Mouse (Mus musculus) liver (tissue): ENCODE measurements at regions not wholly inside any gene's neighbourhood (a gene's known extent, or its start where the extent isn't known, plus 50 kb on each side); places are given as distances from the start of the nearest gene placed in this dataset.

Source experiments
- DNase-seq: peaks from one replicate; pipeline ENCODE4 v3.0.0-alpha.2; 2020; ENCODE audit warnings: mixed read lengths

DNA sequence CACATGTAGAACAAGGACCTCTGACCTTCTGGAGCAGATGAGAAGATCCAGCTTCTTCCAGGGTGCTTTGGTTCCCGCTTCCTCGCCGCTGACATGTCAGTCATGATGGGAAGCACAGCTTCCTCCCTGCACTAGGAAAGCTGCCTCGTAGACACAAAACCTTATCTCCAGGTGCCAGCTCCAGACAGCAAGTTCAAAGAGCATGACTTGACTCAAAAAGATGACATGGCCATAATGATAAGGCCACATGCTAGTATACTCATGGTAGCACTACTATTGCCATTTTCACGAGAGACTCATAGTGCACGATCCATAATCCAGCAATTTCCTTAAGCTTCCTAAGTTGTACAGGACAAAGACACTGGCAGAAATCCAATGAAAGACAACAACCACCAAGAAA is 272.1 kb downstream of the Gm9195 start:
- peak; percentile 3 for DNase-seq

DNA sequence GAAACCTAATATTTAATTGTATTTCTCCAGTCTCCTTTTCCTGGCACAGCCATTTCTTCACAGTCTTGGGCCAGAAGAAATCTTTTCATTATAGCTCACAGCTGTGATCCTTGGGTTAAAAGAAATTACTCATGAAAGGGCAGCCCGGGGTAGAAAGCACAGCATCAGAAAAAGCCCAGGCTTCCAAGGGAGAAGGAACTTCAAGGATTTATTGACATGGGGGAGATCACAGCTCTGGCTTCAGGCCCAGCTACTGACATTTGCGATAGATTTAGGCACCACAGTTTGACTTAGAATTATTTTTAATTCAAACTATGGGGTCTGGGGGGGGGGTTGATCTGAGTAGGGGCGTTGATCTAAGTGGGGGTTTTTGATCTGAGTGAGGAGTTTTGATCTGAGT is 291.3 kb downstream of the Gm9195 start:
- DNase-seq: no peak

DNA sequence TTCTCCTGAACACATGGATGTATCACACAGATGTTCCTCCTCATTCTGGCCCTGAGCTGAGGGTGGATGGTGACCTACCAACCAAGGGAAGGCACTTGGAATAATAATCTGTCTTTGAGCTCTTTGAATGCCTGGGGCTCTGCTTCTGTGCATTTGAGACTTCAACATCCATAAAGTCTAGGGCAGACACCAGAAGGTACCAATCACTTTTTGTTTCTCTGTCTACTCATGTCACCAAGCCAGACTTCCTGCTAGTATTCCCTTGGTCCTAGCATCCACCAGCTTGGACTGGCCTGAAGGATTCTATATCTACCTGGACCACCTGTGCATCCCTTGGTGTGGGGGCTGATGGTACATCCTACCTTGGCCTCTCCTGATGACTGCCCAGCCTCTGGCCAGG is 291.7 kb downstream of the Gm9195 start:
- DNase-seq: no peak

DNA sequence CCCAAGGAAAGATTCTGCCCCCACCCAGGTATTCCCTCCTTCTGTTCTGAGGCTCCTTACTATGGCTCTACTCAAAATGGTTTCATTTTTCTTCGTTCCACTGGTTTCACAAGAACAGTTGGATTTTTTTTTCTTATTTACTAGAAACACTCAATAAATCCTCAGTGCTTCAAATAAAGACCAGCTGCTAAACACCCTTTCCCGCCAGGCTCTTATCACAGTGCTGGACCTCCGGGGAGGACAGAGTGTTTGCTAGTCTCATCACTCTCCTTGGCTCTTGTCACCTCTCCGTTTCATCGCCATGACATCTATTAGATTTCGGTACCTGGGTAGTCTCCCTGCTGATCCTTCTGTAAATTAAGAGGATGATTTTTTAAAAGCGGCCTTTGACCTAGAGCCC is 293.7 kb downstream of the Gm9195 start:
- no peak for DNase-seq

DNA sequence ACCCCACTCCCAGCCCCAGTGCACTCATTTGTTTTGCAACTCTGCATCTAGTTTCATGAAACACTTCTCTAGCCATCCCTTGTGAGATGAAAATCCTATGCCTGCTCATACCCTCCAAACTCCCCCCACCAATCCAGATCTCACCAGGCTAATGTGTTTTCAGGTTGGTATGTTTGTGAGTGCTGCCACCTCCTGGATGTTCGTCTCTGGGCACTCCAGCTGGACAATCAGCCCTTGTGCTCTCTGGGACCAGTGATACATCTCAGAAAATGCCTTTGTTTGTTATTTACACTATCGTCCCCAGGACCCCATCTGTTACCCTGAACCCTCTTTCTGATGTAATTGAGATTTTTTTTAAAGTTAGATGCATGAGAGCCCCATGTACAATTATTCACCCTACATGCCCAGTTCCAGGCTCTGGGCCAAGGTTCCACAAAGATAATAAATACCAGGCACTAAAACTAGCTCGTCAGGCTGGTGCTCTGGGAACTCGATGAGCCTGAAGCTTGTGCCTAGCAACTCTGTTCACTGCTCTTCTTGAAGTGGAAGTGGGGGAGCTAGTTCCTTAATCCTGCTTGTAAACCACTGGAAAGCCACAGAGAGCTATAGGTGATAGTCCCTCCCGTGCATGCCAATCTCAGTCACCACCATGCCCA is 304.2 kb downstream of the Gm9195 start:
- DNase-seq: no peak

DNA sequence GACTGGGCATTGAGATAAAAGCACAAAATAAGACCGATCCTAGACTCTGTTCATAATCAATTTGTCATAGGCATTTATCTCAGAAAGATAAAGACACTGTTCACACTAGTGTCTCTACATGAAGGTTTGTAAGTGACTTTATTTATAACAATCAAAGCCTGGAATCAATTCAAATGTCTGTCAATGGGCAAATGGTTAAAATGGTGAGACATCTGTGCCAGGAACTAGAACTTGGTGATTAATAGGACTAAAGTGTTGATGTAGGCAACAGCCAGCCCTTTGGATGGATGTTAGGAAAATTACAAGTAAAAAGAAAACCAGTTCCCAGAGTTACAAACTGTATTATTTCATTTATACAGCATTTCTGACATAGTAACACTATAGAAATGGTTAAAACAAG is 315.9 kb downstream of the Gm9195 start:
- no peak for DNase-seq

DNA sequence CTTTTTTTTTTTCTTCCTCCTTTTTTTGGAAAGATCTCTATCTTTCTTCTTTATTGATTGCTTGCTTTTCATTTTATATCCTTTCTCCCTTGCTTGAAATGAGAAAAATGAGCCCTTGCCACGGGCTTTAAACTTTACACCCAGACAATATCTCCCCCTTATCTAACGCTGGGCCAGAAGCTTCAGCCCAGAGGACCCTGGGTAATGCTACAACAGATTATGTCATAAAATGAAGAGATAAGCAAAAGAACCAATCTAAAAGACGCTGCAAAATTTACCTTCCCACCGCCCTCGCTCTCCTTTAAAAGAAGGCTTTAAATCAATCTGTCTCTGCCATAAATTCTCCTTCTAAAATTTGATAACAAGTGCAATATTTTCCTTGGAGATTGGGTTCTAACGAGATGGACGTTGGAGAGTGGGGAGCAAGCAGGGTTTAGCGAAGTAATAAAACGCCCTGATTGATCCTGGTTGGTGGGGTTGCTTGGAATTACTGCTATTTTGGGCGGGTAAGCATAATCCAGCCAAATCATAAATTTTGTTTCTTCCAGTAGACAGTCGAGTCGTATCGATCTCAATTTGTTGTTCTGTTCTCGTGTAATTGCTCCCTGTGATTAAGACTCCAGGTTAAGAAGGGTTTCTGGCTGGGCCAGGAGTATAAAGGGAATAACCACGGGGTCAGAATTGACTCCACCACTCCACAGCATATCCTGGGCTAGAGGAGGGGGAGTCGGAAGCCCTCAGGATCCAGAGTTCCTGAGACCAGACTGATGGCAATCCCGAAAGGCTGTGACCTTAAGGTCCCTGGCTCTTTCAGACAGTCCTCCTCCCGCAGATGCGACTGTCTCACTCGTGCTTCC is 318.9 kb downstream of the Gm9195 start:
- no peak for DNase-seq

DNA sequence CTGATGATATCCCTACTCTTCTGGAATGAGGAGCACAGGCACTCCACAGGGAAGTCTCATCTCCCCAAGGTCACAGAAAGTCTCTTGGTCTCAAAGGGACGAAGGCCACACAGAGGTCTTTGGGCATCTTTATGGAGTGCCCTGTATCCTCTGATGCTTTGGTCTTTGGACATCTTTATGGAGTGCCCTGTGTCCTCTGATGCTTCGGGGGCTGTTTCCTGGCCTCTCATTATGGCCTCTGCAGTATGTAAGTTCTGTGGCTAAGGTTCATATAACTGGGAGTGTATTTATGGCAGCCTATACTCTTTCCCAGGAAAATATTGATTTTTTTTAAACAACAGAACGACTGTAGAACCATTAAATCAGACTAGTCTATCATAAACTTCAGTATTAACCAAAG is 319.9 kb downstream of the Gm9195 start:
- no peak for DNase-seq

DNA sequence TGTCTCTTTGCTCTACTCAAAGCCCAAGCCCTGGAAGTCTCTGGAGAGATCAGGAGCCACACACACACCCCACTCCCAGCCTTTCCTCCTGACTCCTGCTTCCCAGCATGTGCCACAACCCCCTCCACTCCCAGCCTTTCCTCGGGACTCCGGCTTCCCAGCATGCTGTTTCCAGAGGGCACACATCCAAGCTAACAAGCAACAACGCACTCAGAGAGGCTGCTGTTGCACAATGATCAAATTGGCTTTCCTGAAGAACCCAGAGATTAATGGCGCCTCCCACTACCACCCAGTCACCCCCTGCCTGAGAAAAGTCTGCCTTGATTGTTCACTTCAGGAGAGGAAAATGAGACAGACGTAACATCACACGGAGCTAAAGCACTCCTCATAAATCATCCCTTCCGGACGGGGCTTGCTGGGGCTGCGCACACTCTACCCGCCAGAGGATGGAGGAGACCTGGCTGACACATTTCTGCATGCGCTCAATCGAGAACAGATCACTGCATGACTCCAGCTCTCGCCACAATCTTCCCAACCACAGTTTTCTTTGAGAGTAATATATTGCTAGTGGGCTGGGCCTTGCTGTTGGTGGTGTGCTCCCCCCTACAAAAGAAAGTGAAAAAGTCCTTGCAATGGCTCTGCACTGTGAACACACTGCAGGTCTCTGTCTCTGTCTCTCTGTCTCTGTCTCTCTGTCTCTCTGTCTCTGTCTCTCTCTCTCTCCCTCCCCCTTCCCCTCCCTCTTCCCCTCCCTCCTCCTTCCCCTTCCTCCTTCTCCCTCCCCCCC is 332.9 kb downstream of the Gm9195 start:
- DNase-seq: peak; percentile 5

DNA sequence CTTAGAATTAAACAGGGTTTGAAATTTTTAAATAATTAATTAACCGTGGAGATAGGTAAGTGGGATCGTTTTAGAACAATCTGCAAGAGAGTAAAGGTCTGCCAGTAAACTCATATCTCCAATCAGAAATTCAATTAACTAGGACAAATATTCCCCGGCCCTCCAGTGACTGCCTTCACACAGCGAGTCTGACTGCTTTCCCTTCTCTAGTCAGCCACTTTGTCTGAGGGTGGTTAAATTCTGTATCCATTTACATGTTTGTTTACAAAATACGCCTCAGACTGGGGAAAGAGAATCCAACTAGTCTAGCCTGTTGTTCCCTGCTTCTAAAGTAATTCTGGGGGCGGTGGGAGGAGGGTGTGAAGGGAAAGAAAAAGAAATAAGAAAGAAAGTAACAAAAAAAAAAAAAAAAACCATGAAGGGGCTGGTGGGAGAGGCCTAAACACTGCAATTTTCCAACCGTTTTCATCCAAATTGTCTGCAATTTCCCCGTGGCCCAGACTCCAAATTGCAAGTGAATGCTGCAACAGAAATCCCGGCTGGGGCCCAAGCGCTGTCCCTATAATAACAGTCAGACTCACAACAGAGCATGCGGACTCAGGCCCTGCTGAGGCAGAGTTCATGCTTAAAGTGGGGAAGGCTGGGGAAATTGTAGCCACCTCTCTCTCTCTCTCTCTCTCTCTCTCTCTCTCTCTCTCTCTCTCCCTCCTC is 336.3 kb downstream of the Gm9195 start:
- DNase-seq: no peak

DNA sequence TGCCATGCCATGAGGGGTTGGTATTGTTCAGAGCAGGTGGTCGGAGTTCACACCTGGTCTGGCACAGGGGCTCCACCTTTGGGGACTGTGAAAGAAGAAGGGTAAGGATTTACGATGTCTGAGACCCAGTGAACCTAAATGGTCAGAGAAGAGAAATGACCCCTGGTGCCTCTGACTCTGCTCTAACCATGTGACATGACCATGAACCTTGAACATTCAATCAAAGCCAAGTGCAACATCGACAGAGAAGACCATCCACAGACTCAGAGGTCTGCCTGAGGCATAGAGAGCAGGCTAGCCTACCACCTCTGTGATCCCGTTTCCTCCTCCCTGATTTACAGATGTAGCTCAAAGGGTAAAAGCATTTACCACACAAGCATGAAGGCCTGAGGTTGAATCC is 340.0 kb downstream of the Gm9195 start:
- DNase-seq: no peak

DNA sequence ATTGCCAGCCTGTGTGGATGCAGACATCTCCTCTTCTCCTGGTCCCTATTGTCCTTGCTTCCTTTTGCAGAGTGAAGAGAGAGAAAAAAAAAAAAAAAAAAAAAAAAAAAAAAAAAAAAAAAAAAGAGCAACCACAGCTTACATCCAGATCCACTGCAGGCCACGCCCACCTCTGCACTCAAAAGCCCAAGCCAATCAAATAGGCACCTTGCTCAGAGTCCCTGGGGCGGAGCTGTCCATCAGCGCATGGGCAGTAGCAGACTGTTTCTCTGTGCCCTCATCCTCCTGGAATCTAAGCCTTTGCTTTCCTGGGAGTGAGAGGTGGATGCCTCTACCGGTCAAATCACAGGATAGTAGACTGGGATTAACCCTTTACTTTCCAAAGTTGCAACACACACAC is 342.2 kb downstream of the Gm9195 start:
- peak; percentile 31 for DNase-seq

DNA sequence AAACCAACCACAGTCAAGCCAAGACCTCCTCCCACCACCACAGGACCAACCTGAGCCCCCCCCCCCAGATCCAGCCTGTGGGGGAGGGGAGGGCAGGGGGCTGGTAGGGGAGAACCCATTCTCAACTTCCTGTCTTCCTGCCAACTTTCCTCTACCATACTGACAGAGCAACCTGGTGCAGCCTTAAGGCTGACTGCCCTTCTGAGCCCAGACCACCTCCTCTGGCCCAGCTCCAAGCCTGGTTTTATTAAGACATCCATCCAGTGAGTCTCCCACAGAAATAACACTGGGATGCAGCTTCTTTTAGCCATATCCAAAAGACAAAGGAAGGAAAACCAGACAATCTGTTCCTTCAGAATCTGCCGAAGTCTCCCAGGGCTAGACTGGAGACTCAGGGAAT is 342.8 kb downstream of the Gm9195 start:
- DNase-seq: no peak

DNA sequence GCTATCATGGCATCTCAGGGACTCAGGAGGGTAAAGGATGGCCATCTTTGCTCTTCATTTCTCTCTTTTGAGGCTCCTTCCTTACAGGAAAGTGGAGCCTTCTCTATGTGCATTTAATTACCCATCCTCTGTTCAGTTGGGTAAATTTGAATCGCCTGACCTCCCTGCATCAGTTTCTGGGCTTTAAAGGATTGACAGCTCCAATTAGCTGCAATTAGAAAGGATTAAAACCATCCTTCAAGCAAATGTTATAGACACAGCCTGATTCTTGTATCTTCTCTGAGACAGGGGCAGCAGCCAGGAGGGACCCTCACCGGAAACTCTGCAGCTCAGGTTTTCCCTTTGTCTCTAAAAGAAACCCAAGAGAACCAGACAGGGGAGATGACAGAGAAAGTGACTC is 345.3 kb downstream of the Gm9195 start:
- no peak for DNase-seq

DNA sequence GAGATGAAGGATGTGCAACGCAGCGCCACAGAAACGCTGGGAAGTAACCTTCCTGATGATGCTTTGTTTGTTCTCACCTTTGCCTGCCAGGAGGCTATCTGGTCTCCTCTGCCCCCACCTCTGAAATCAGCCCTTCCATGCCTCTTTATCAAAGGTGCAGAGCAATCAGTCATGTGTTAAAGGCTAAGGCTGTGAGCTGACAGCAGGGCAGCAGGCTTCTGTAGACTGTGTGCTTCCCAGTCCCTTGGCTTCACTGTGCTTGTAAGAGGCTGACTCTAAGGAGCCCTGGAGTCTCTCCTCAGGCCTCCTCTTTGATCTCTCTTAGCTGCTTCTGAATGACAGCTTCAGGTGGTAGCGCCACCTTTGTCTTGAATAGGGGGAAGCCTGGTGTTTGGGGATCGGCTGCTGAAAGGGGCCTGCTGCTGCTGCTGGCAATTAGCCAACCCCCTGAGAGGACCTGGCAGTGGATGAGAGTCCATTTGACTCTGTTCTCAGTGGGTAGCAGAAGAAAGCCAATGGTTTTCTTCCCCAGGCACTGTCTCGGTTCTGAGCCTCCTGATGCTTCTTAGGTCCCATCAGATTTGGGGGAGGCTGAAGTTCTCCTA is 348.7 kb downstream of the Gm9195 start:
- no peak for DNase-seq

DNA sequence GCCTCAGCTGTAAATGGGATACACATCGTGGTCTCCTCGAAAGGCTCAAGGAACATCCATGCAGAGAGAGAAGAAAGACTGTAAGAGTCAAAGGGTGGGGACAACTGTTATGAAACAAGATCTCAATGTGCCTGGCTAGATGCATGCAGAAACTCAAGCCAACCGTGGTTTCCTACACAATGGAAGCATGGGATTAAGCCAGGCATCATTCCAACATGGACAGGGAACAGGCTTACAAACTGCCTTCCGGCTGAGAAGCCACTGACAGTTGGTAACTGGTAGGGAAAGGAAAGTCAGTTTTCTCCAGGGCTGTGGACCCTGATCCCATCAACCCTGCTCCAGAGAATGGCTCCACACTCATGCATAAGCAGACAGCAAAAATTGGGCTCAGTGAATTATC is 350.5 kb downstream of the Gm9195 start:
- no peak for DNase-seq

DNA sequence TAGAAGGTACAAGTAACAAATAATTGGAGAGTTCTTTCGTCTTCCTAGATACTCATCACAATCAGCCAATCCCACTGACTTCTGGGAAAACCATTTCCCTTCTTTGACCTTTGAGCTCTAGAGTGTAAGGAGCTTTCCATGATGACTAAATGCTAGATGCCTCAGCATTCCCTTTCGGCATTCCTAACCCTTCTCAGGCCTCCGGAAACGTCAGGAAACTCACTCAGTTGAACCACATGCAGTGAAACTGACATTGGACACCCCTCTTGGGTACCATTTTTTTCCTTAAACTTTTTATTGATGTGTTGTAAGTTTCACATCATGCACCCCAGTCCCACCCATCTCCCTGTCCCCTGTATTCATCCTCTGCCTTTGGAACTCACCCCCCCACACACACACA is 361.5 kb downstream of the Gm9195 start:
- DNase-seq: no peak

DNA sequence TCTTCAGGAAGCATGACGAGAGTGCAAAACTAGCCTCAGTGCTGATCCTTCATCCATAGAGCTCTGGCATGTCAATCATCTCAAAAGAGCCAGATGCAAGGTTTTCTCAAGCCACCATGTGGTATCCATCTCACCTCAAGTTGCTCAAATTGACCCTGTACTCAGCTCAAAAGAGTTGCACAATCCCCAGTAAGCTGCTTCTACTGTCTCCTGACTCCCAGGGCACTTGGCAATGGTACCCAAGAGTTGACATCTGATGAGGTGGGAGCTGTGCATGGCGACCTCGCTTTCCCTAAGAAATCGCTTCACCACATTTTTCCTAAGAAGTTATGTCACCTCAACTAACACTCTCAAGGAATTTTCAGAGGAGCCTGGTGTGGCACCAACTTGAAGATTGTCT is 369.9 kb downstream of the Gm9195 start:
- DNase-seq: no peak

DNA sequence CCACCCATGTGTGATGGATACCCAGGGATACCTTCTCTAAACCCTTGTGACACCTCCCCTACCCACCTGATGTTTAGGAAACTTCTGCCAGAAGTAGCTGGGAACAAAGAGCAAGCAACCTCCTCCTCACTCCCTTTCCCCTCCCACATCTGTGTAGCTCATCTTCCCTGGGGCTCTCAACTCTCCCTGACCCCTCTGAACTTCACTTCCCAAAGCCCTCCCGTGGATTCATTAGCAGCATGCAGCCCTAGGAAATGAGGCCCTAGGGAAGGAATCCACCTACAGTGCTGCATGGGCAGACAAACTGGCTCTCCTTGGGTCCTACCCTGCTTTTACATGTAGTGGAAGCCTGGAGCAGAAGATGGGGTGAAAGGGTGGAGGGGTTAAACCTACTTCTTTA is 370.6 kb downstream of the Gm9195 start:
- DNase-seq: no peak

DNA sequence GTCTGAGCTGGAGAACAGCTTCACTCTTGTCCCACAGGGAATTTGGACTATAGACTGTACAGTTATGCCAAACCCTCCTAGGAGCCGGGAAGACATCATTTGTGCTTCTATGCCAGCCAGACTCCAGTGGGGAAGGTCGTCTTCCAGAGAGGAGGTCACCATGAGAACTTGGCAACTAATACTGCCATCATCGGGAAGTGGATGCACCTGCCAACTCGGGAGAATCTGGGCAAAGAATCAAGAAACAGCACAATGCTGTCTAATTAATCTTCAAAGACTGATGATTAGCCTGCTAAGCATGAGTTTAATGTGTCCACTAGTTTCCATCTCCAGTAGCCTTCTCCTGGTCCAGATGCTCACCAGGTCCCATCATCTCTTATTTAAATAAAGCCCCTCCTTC is 374.8 kb downstream of the Gm9195 start:
- no peak for DNase-seq

DNA sequence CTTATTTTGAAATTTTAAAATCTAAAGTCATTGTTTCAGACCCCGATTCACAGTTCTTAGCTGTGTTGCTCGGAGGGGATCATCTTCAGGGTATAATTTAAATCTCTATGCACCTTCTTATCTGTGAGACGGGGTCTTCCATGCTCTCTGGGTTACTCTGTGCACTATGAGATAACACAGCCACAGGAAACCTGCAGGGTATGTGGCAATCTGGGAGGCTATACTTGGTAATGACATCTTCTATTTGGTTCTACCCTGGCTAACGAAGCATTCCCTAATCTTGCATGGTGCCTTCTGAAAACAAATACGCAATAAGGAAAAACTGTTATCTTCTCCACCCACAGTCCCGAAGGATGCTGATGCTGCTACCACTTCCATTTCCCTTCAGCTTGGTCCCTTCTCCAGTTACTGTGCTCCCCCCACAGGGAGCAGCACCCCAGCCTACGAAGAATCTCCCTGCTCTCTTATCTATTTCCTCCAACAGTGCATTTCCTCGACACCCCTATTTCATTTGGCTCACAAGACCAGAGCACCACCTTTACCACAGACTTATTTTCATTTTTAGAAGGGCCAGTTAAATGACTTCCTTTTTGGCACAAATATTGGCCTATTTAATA is 378.2 kb downstream of the Gm9195 start:
- DNase-seq: no peak

DNA sequence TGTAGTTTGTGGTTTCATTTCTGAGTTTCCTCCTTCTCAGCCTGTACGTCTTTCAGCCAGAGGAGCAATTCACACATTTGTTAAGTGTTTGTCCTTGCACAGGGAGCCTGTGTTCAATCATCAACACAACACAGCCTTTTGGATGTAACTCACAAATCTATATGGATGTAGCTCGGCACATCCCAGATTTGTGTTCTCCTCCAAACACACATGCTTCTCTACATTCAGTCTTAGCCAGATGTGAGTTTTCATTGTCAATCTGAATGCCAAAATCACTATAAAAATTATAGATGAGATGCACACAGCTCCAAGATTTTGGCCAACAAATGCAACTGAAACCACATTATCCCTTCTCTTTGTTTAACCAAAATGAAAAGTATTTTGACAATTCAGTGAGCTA is 380.9 kb downstream of the Gm9195 start:
- no peak for DNase-seq
